ENCODE assay signal across 19 mouse cellular contexts in genomic region chr13:52327734-52328133, GRCm38 (mm10).
DNase-seq lines count a peak whose midpoint lies in the region; TF ChIP-seq lines count a peak whose summit lies in the region.
"Had no signal": no experiment of that assay in that cellular context is flagged by ENCODE, and none has a peak within 500 bp of the region (broad histone marks: within the 10 kb centered on the region; RNA-seq: fewer than 3 reads in every experiment).

No protein-coding gene starts in this region.

- no peaks in the 10 kb centered on the region for H3K9me3 ChIP-seq in limb, embryonic 10.5 days (replicated peaks)
- H3K9me3 ChIP-seq: embryonic facial prominence, embryonic 13.5 days; embryonic facial prominence, embryonic 15.5 days; forebrain, embryonic 10.5 days; forebrain, embryonic 12.5 days had no signal

- peak overlapping the region; percentile 42; the same call in 1 of the 2 replicates for H3K27ac ChIP-seq in left cerebral cortex, adult 2 months
- no peak overlapping the region for H3K27ac ChIP-seq in limb, embryonic 10.5 days
- H3K27ac ChIP-seq: embryonic facial prominence, embryonic 13.5 days; embryonic facial prominence, embryonic 15.5 days; forebrain, embryonic 10.5 days; forebrain, embryonic 12.5 days had no signal

- intact Hi-C loops in left cerebral cortex, adult 2 months (cut with DNase I) = no loop called here
- intact Hi-C loops in left cerebral cortex, postnatal 4 days (cut with DNase I) = no loop called here

- no peak overlapping the region for H3K4me3 ChIP-seq in left cerebral cortex, adult 2 months
- H3K4me3 ChIP-seq in limb, embryonic 10.5 days = no peak overlapping the region
- H3K4me3 ChIP-seq: embryonic facial prominence, embryonic 13.5 days; embryonic facial prominence, embryonic 15.5 days; erythroblast, embryonic 14.5 days; forebrain, embryonic 10.5 days; forebrain, embryonic 12.5 days had no signal

- peak; percentile 40 to 43 for DNase-seq in cerebellum, postnatal 10 days
- DNase-seq in cerebellum, adult 11 months = no peak
- DNase-seq in heart, adult 11 months = peak; percentile 70
- no peak for DNase-seq in heart, postnatal 4 days
- no peak for DNase-seq in left cerebral cortex, adult 2 months (ENCODE audit: extremely low spot score in 1 of 2, low spot score in 2 of 2)
- DNase-seq in left cerebral cortex, postnatal 4 days = no peak
- DNase-seq in limb, embryonic 10.5 days (ENCODE audit: low spot score) = peak; percentile 22
- DNase-seq in spleen, postnatal 10 days (ENCODE audit: low spot score in 2 of 2) = no peak
- DNase-seq: adrenal gland, adult 2 months; adrenal gland, postnatal 10 days; adrenal gland, postnatal 25 days; cerebellum, adult 9-11 months; cerebellum, postnatal 36 days; embryo, embryonic 11 days had no signal

- no peaks in the 10 kb centered on the region for H3K27me3 ChIP-seq in limb, embryonic 10.5 days (ENCODE audit: low read depth, poor library complexity, severe bottlenecking)
- H3K27me3 ChIP-seq: embryonic facial prominence, embryonic 13.5 days; embryonic facial prominence, embryonic 15.5 days; forebrain, embryonic 12.5 days had no signal

- no peak for TF ChIP-seq CTCF in left cerebral cortex, adult 2 months (IDR thresholded peaks at IDR 0.05)

- H3K4me1 ChIP-seq in limb, embryonic 10.5 days = no peaks in the 10 kb centered on the region
- H3K4me1 ChIP-seq: embryonic facial prominence, embryonic 15.5 days; forebrain, embryonic 12.5 days had no signal

- H3K36me3 ChIP-seq in limb, embryonic 10.5 days = no peaks in the 10 kb centered on the region
- H3K36me3 ChIP-seq: embryonic facial prominence, embryonic 13.5 days; embryonic facial prominence, embryonic 15.5 days; forebrain, embryonic 10.5 days; forebrain, embryonic 12.5 days had no signal

- WGBS in limb, embryonic 10.5 days = 91% methylated on average over 9 of the region's 9 CpGs

Comparison
In these comparisons a context has a peak if more than half of its experiments do, and no peak if none do; other contexts are left out.
1. DNase-seq: peak in cerebellum, postnatal 10 days (2 of 2), heart, adult 11 months (single experiment) and limb, embryonic 10.5 days (single experiment); none in cerebellum, adult 11 months (single experiment), heart, postnatal 4 days (single experiment), left cerebral cortex, adult 2 months (0 of 2), left cerebral cortex, postnatal 4 days (single experiment) and spleen, postnatal 10 days (0 of 2).